Mouse (Mus musculus): ENCODE results near the gene Amigo2.

DNA sequence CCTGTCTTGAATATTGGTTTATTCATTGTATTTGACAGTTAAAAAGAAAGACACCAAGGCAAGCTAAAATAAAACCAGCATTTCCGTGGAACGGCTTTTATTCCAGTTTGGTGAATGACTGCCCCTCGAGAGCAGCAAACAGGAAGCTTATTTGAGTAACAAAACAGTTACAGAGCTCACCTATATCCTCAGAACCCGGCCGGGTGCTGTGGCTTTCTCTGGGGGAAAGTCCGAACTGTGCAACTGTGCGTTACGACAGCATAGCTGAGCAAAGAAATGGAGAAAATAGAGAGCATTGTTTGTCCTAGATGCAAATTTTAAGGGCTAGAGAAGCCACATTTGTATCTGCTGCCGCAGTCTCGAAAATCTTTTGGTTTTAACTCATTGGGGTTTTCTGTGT is 41.3 kb downstream of the Amigo2 start:
- no peak; the same call in 1 of the 2 replicates for TF ChIP-seq POLR2A (IDR thresholded peaks at IDR 0.05; ENCODE audit: low read depth, low read length)
- peak; percentile 83 for TF ChIP-seq EP300 (IDR thresholded peaks at IDR 0.05; ENCODE audit: low read length)
- no peak for TF ChIP-seq USF2 (conservative IDR thresholded peaks at IDR 0.05; ENCODE audit: low read depth, low read length)
- TF ChIP-seq CTCF (conservative IDR thresholded peaks at IDR 0.05 in 1 of 2, IDR thresholded peaks at IDR 0.05 in 1 of 2; ENCODE audit: low read depth in 2 of 2, low read length in 2 of 2), result no peak
- no peak for TF ChIP-seq USF1 (IDR thresholded peaks at IDR 0.05; ENCODE audit: low read depth, low read length)
- peak; percentile 79 for TF ChIP-seq TCF12 (IDR thresholded peaks at IDR 0.05; ENCODE audit: low read depth, low read length)
- TF ChIP-seq NELFE (IDR thresholded peaks at IDR 0.05; ENCODE audit: low read depth, low read length), result no peak
- TF ChIP-seq ETS1 (conservative IDR thresholded peaks at IDR 0.05; ENCODE audit: low read depth, low read length), result peak; percentile 58
- TF ChIP-seq CHD1 (IDR thresholded peaks at IDR 0.05; ENCODE audit: low read depth, low read length), result no peak
- TF ChIP-seq SIN3A (IDR thresholded peaks at IDR 0.05; ENCODE audit: low read length), result no peak; the same call in none of the 2 replicates
- TF ChIP-seq HCFC1 (IDR thresholded peaks at IDR 0.05; ENCODE audit: low read depth, low read length), result no peak
- no peak for TF ChIP-seq MAX (IDR thresholded peaks at IDR 0.05; ENCODE audit: low read length)
- 0 out of 2 replicates have a peak, but pooled peaks have one; percentile 18 for TF ChIP-seq RCOR1 (conservative IDR thresholded peaks at IDR 0.05; ENCODE audit: low read depth, low read length)
- no peak for TF ChIP-seq NRF1 (IDR thresholded peaks at IDR 0.05; ENCODE audit: low read depth, low read length)
